Mouse (Mus musculus) layer of hippocampus, adult 9-10 months (tissue): ENCODE results near the gene Pip4p1.
"Not testable (repeated sequence)": the region's sequence is repeated elsewhere in the genome, so short reads cannot be mapped to it uniquely, and the experiment has no call there.

Experiments
- DNase-seq: peaks from one replicate; pipeline ENCODE4 v3.0.0; 2022; ENCODE audit warnings: low spot score

Gene Pip4p1

DNA sequence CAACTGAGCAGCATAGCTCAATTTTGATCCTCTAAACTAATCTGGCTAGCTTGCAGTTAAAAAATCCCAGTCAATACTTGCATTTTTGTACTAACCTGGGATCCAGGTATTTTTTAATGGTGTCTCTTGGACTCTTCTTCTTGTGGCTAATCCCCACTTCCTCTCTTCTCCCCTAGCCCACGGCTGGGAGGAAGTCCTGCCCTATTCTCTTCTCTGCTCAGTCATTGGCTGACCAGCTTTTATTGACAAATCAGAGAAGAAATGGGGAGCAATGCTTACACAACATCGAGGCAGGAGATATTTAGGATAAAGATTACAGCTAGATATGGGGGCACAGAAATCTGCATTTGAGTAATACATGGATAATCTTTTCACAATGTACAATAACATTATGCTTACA is 8.3 kb upstream of the Pip4p1 start:
- DNase-seq = no peak

DNA sequence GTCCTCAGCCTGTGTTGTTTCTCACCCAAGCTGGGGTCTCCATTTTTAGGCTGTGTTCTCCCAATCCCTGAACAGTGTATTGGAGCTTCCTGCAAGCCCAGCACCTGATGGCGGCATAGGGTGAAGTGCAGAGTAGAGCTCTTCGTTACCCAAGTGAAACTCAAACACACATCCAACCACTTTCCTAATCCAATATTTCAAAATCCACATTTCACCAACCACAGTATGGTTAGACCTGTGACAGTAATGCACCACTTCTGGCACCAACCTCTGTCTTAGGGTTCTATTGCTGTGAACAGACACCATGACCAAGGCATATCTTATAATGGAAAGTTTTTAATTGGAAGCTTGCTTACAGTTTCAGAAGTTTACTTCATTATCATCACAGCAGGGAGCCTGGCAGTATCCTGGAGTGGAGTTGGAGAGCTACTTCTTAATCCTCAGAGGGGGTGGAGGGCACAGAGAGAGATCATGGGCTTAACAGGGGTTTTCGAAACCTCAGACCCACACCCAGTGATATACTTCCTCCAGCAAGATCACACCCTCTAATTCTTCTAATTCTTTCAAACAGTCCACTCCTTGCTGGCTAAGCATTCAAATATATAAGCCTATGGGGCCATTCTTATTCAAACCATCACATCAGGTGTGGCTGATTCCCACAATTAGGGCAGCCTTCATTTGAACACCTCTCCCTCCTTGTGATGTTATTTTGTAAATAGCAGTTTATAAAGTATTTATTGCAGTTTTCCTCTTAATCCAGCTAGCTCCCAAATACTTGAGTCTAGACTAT is 7.7 kb upstream of the Pip4p1 start:
- no peak for DNase-seq

DNA sequence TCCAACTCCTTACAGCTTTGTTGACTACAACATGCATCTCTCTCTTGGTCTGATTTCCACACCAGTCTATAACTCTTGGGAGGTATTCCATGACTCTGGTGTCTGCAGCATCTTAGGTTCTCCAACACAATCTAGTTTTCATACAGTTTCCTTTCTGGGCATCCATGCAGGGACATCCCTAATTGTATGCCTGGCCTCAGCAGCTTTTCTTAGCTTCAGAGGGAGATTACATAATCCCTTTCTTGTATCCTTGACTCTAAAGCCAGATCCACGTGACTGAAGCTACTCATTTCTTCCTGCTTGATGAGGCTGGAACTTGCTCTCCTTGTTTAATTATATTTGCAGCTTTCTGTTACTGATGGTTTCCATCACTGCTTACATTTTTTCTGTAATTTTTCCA is 6.0 kb upstream of the Pip4p1 start:
- DNase-seq = no peak

DNA sequence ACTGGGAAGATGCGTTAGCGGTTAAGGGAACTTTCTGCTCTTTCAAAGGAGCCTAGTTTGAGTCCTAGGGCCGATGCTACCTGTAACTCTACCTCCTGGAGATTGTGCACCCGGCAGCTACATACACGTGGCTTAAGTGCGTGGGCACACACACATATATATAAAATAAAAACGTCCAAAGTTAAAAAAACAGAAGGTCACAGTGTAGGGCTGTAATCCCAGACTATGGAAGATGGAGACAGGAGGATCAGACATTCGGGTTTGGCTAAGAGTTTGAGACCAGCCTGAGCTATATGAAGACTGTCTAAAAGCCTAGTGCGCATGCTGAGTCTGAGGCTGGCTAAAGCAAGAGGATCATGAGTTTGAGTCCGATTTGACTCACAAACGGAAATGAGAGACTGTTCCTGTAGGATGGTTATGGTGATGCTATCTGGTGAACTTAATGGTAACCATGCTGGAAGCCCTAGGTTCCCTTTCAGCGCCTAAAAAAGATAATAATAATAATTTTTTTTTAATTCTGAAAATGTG is 901 bp upstream of the Pip4p1 start:
- DNase-seq = no peak

GRCm38 (mm10) chr14:50930377-50930753 is 291 bp downstream of the Pip4p1 start:
- DNase-seq = no peak

DNA sequence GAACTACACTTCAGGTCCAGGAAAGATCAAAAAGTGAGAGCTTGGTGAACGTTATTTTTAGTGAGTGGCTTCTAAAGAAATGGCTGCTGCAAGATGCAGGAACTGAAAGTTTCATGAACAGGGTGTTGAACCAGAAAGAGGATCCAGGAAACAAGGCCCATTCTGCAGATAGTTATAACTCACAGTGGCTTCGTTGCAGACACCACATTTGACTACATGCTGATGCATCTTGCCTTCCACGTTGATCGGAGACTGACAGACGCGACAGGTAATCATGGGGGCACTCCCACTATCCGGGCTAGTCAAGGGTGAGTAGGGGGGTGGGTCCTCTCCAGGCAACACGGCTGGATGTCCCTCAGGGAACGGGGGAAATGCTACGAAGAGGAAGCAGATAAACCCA is 705 bp downstream of the Pip4p1 start:
- no peak for DNase-seq

GRCm38 (mm10) chr14:50927366-50927765 is 3.3 kb downstream of the Pip4p1 start:
- no peak for DNase-seq

DNA sequence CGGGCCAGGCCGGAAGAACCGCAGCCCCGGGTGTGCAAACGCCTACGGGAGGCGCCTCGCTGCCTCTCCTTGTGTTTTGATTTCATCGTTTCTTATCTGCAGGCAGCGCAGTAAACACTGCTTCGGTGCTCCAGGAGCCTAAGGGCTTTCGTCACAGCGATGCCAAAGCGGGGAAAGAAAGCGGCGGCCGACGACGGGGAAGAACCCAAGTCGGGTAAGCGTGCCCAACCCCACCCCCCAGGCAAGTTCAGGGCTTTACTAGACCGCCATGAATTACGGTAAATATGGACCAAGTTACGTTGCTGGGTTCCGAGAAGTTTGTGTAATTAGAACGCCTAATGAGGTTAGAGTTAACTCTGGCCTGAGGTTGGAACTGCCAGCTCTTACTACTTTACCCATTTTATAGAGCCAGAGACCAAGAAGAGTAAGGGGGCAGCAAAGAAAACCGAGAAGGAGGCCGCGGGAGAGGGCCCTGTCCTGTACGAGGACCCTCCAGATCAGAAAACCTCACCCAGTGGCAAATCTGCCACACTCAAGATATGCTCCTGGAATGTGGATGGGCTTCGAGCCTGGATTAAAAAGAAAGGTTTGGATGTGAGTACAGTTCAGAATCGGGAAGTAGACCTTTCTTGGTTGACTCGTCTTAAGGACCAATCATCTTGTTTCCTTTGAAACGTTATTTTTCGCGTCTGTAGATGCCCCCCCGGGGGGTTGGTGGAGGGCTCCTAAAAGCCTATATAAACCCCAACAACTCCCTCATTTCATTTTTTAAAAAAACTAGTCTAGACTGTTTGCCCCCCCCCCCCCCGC is 5.3 kb downstream of the Pip4p1 start:
- no peak for DNase-seq

- peak; percentile 98 for DNase-seq
Observed at GRCm38 (mm10) chr14:50924281-50925064, 6.2 kb downstream of the Pip4p1 start, which contains the start of the genes Osgep and Apex1. Gene Osgep, minus strand, starts transcription at chr14:50924893. Gene Apex1, plus strand, starts transcription at chr14:50924968.

GRCm38 (mm10) chr14:50923437-50923836 is 7.2 kb downstream of the Pip4p1 start:
- DNase-seq = not testable (repeated sequence)

GRCm38 (mm10) chr14:50911356-50911755 is 19.3 kb downstream of the Pip4p1 start:
- DNase-seq = no peak

GRCm38 (mm10) chr14:50908126-50908525 is 22.5 kb downstream of the Pip4p1 start:
- no peak for DNase-seq

DNA sequence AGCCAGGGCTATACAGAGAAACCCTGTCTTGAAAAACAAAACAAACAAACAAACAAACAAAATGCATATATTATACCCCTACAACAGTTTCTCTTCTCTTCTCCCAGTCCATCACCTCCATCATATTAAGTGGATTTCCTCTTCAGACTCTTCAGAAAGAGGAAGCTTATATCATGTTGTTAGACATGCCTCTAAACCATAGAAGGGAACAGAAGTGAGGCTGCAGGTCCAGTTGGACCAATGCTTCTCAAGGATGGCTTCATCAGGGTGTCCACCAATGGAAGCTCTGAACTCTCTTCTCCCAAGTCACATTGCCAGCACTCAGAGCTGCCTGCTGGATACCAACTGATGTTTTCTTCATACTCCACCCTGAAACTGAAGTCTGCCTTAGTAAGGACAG is 25.3 kb downstream of the Pip4p1 start:
- DNase-seq = not testable (repeated sequence)

- no peak for DNase-seq
Observed at GRCm38 (mm10) chr14:50904828-50905129, 25.9 kb downstream of the Pip4p1 start.

GRCm38 (mm10) chr14:50903973-50904827 is 26.5 kb downstream of the Pip4p1 start:
- no peak for DNase-seq

DNA sequence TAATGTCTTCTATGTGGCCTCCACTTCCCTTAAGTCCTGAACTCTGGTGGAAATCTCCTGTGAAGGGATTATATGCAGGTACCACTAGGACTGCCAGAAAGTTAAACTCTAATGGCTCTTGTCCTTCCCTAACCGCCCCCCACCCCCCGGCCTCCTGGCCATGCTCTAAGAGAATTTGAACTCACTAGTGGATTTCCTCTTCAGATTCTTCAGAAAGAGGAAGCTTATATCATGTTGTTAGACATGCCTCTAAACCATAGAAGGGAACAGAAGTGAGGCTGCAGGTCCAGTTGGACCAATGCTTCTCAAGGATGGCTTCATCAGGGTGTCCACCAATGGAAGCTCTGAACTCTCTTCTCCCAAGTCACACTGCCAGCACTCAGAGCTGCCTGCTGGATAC is 32.7 kb downstream of the Pip4p1 start:
- not testable (repeated sequence) for DNase-seq

- DNase-seq = no peak
Observed at GRCm38 (mm10) chr14:50897374-50897765, 33.3 kb downstream of the Pip4p1 start, which contains the start of gene Klhl33. Gene Klhl33, minus strand, starts transcription at chr14:50897507.

DNA sequence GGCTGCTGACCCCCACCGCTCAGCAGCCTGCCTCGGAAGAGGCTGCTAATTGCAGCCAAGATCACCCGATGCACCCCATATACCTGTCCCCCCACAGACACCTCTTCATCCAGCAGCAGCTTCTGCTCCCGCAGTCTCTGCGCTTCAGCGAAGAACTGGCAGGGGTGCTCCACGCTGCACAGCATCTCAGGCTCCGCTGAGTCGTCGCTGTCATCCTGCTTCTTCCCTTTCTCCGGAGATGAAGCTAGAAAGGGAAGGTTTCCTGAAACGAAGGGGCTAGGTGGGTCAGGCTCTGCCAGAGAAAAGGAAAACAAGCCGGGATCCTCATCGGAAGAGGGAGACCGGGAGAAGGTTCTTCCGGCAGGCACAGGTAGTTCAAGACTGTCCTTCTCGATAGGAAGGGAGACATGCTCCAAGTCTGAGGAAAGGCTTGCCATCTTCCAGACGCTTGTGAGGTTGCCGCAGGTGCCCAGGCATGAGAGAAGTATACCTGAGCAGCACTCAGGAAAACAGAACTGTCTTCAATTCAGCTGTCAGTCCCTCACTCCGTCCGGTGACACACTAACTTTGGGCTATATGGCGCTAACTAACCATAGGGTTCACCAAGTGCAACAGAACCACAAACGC is 33.8 kb downstream of the Pip4p1 start:
- peak; percentile 10 for DNase-seq

- peak; percentile 57 for DNase-seq
Observed at GRCm38 (mm10) chr14:50895985-50896746, 34.5 kb downstream of the Pip4p1 start.

DNA sequence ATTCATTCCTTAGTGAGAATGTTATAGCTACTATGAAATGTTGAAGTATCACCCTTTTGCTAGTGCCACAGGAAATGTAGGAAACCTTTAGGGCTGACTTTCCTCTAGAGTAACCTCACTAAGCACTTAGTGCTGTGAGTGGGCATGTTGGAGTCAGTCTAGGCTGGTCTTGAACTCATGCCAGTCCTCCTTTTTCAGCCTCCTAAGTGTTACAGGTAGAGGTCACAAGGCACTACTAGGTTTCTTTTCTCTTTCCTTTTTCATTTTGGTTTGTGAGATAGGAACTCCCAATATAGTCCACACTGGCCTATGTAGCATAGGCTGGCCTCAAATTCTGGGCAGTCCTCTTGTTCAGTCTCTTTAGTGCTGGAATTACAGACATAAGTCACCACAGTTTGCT is 35.2 kb downstream of the Pip4p1 start:
- DNase-seq = no peak
